Mouse (Mus musculus): Measurements from ENCODE around the gene Zbtb12. TPM values are rescaled to one million over a fixed set of nuclear protein-coding genes. Genes with fewer than 3 reads are reported as not detected.
A peak's percentile ranks its signal among the peaks of the same experiment; 100 is the strongest.

Zbtb12 gene
- polyA plus RNA-seq, 1 experiment from 2014 or later: 0.41 TPM

Small RNA genes within 50 kb of the gene (microRNA-seq; reads per million reads assigned to microRNA genes)
- gene Mir6970 (not detected), gene Mir6971 (4.3 reads per million, percentile 13 among the genes with 10 or more reads in this experiment), gene Mir6972 (5.1 reads per million, percentile 17 among the genes with 10 or more reads in this experiment)

Other genes starting within 250 kb of the Zbtb12 start
- gene Prrt1, start 249.9 kb upstream of the Zbtb12 start, polyA plus RNA-seq (2015; fragmentation: Nextera tagmentation; extraction: Ambion mirVana): not detected in 2 replicates
- gene Fkbpl, start 234.7 kb upstream of the Zbtb12 start, polyA plus RNA-seq (2015; fragmentation: Nextera tagmentation; extraction: Ambion mirVana): 4.0 and 5.0 TPM in 2 replicates
- gene Atf6b, start 232.3 kb upstream of the Zbtb12 start, polyA plus RNA-seq (2015; fragmentation: Nextera tagmentation; extraction: Ambion mirVana): 19.9 and 21.2 TPM in 2 replicates
- 0.17 and 0.20 TPM in 2 replicates for gene Tnxb, start 208.9 kb upstream of the Zbtb12 start, polyA plus RNA-seq (2015; fragmentation: Nextera tagmentation; extraction: Ambion mirVana)
- gene C4b, start 135.6 kb upstream of the Zbtb12 start, polyA plus RNA-seq (2015; fragmentation: Nextera tagmentation; extraction: Ambion mirVana): 9.8 and 17.1 TPM in 2 replicates
- 0.24 and 0.50 TPM in 2 replicates for gene Cyp21a1, start 74.9 kb upstream of the Zbtb12 start, polyA plus RNA-seq (2015; fragmentation: Nextera tagmentation; extraction: Ambion mirVana)
- 12.0 and 14.1 TPM in 2 replicates for gene Stk19, start 42.5 kb upstream of the Zbtb12 start, polyA plus RNA-seq (2015; fragmentation: Nextera tagmentation; extraction: Ambion mirVana)
- gene Dxo, start 42.5 kb upstream of the Zbtb12 start, polyA plus RNA-seq (2015; fragmentation: Nextera tagmentation; extraction: Ambion mirVana): 29.8 and 31.2 TPM in 2 replicates
- gene Skiv2l, start 29.3 kb upstream of the Zbtb12 start, polyA plus RNA-seq (2015; fragmentation: Nextera tagmentation; extraction: Ambion mirVana): 24.5 and 29.2 TPM in 2 replicates
- gene Nelfe, start 29.1 kb upstream of the Zbtb12 start, polyA plus RNA-seq (2015; fragmentation: Nextera tagmentation; extraction: Ambion mirVana): 45.6 and 46.7 TPM in 2 replicates
- gene Cfb, start 17.0 kb upstream of the Zbtb12 start, polyA plus RNA-seq (2015; fragmentation: Nextera tagmentation; extraction: Ambion mirVana): 281 and 374 TPM in 2 replicates
- gene Gm20547, start 2.6 kb downstream of the Zbtb12 start, polyA plus RNA-seq (2015; fragmentation: Nextera tagmentation; extraction: Ambion mirVana): 0.07 TPM in 1 of 2 replicates, not detected in the other
- gene C2, start 18.8 kb downstream of the Zbtb12 start, polyA plus RNA-seq (2015; fragmentation: Nextera tagmentation; extraction: Ambion mirVana): 25.2 and 26.5 TPM in 2 replicates
- 14.6 and 15.1 TPM in 2 replicates for gene Ehmt2, start 19.0 kb downstream of the Zbtb12 start, polyA plus RNA-seq (2015; fragmentation: Nextera tagmentation; extraction: Ambion mirVana)
- 3.0 and 3.1 TPM in 2 replicates for gene Slc44a4, start 35.0 kb downstream of the Zbtb12 start, polyA plus RNA-seq (2015; fragmentation: Nextera tagmentation; extraction: Ambion mirVana)
- gene Neu1, start 51.8 kb downstream of the Zbtb12 start, polyA plus RNA-seq (2015; fragmentation: Nextera tagmentation; extraction: Ambion mirVana): 17.1 and 19.8 TPM in 2 replicates
- gene Hspa1b, start 79.8 kb downstream of the Zbtb12 start, polyA plus RNA-seq (2015; fragmentation: Nextera tagmentation; extraction: Ambion mirVana): 0.06 and 0.14 TPM in 2 replicates
- gene Gm20481, start 90.4 kb downstream of the Zbtb12 start, polyA plus RNA-seq (2015; fragmentation: Nextera tagmentation; extraction: Ambion mirVana): 0.32 TPM in 1 of 2 replicates, not detected in the other
- 0.96 and 1.6 TPM in 2 replicates for gene Hspa1a, start 92.7 kb downstream of the Zbtb12 start, polyA plus RNA-seq (2015; fragmentation: Nextera tagmentation; extraction: Ambion mirVana)
- gene Hspa1l, start 93.2 kb downstream of the Zbtb12 start, polyA plus RNA-seq (2015; fragmentation: Nextera tagmentation; extraction: Ambion mirVana): 0.25 and 0.31 TPM in 2 replicates
- gene Lsm2, start 102.4 kb downstream of the Zbtb12 start, polyA plus RNA-seq (2015; fragmentation: Nextera tagmentation; extraction: Ambion mirVana): 120 and 123 TPM in 2 replicates
- gene Vars, start 121.5 kb downstream of the Zbtb12 start, polyA plus RNA-seq (2015; fragmentation: Nextera tagmentation; extraction: Ambion mirVana): 99.0 and 133 TPM in 2 replicates
- gene Vwa7, start 137.1 kb downstream of the Zbtb12 start, polyA plus RNA-seq (2015; fragmentation: Nextera tagmentation; extraction: Ambion mirVana): 0.09 and 0.12 TPM in 2 replicates
- gene Sapcd1, start 148.5 kb downstream of the Zbtb12 start, polyA plus RNA-seq (2015; fragmentation: Nextera tagmentation; extraction: Ambion mirVana): 2.2 and 2.3 TPM in 2 replicates
- gene Msh5, start 167.3 kb downstream of the Zbtb12 start, polyA plus RNA-seq (2015; fragmentation: Nextera tagmentation; extraction: Ambion mirVana): 3.4 and 4.3 TPM in 2 replicates
- 120 and 122 TPM in 2 replicates for gene Clic1, start 170.5 kb downstream of the Zbtb12 start, polyA plus RNA-seq (2015; fragmentation: Nextera tagmentation; extraction: Ambion mirVana)
- gene Ddah2, start 179.6 kb downstream of the Zbtb12 start, polyA plus RNA-seq (2015; fragmentation: Nextera tagmentation; extraction: Ambion mirVana): 18.6 and 22.8 TPM in 2 replicates
- 0.21 and 0.40 TPM in 2 replicates for gene Ly6g6c, start 185.9 kb downstream of the Zbtb12 start, polyA plus RNA-seq (2015; fragmentation: Nextera tagmentation; extraction: Ambion mirVana)
- 3.2 and 4.4 TPM in 2 replicates for gene Mpig6b, start 186.7 kb downstream of the Zbtb12 start, polyA plus RNA-seq (2015; fragmentation: Nextera tagmentation; extraction: Ambion mirVana)
- gene Ly6g6e, start 197.4 kb downstream of the Zbtb12 start, polyA plus RNA-seq (2015; fragmentation: Nextera tagmentation; extraction: Ambion mirVana): 0.12 and 0.26 TPM in 2 replicates
- 0.41 and 0.70 TPM in 2 replicates for gene Ly6g6d, start 198.6 kb downstream of the Zbtb12 start, polyA plus RNA-seq (2015; fragmentation: Nextera tagmentation; extraction: Ambion mirVana)
- gene Ly6g6f, start 206.1 kb downstream of the Zbtb12 start, polyA plus RNA-seq (2015; fragmentation: Nextera tagmentation; extraction: Ambion mirVana): 5.1 and 7.0 TPM in 2 replicates
- 50.0 and 53.2 TPM in 2 replicates for gene Abhd16a, start 209.8 kb downstream of the Zbtb12 start, polyA plus RNA-seq (2015; fragmentation: Nextera tagmentation; extraction: Ambion mirVana)
- gene Ly6g5c, start 228.8 kb downstream of the Zbtb12 start, polyA plus RNA-seq (2015; fragmentation: Nextera tagmentation; extraction: Ambion mirVana): not detected in 2 replicates
- gene Ly6g5b, start 235.9 kb downstream of the Zbtb12 start, polyA plus RNA-seq (2015; fragmentation: Nextera tagmentation; extraction: Ambion mirVana): 0.23 and 0.24 TPM in 2 replicates
- gene Gpank1, start 242.0 kb downstream of the Zbtb12 start, polyA plus RNA-seq (2015; fragmentation: Nextera tagmentation; extraction: Ambion mirVana): 12.8 and 15.5 TPM in 2 replicates
- gene Csnk2b, start 242.6 kb downstream of the Zbtb12 start, polyA plus RNA-seq (2015; fragmentation: Nextera tagmentation; extraction: Ambion mirVana): 125 TPM in 2 replicates
- gene D17H6S53E, start 246.9 kb downstream of the Zbtb12 start, polyA plus RNA-seq (2015; fragmentation: Nextera tagmentation; extraction: Ambion mirVana): 2.2 and 2.5 TPM in 2 replicates